Mouse (Mus musculus): ENCODE results near the gene Rbm24.

DNA sequence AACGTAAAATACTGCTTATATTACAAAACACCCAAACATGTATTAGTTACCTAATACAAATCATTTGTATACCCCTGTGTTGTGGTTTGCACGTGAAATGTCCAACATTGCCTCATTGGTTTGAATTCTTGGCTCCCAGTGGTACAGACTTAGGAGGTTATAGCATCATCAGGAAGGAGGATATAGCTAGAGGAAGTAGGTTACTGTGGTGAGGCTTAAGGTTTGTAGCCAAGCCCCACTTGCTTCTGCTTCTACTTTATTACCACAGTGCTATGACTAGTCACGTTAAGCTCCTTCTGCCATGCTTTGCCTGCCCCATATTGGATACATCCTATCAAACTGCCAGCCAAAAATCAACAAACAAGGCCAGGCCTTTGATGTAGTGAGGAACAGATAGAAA, 21.0 kb upstream of the Rbm24 start:
- no peak for TF ChIP-seq CTCF (IDR thresholded peaks at IDR 0.05; ENCODE audit: extremely low read depth, insufficient read length, insufficient replicate concordance, low read depth, low read length)
- TF ChIP-seq POLR2A (IDR thresholded peaks at IDR 0.05; ENCODE audit: low read depth, low read length) = no peak
